ENCODE assay signal across 11 mouse cellular contexts in genomic region chr9:46175938-46176375, GRCm38 (mm10). TPM values are rescaled to one million over a fixed set of nuclear protein-coding genes. Genes with fewer than 3 reads are reported as not detected.
DNase-seq lines count a peak whose midpoint lies in the region; ATAC-seq and TF ChIP-seq lines count a peak whose summit lies in the region.
"Had no signal": no experiment of that assay in that cellular context is flagged by ENCODE, and none has a peak within 500 bp of the region (broad histone marks: within the 10 kb centered on the region; RNA-seq: fewer than 3 reads in every experiment).

No protein-coding gene starts in this region.

- H3K27ac ChIP-seq in limb, embryonic 14.5 days (replicated peaks; ENCODE audit: low read depth, low read length), result peak overlapping the region; percentile 52
- no peak overlapping the region for H3K27ac ChIP-seq in limb, embryonic 10.5 days
- H3K27ac ChIP-seq in thymus, adult 2 months (ENCODE audit: control insufficient read depth, insufficient read depth, low read length), result peak overlapping the region; percentile 100
- H3K27ac ChIP-seq in forebrain, postnatal 0 days (ENCODE audit: low read depth, low read length), result no peak overlapping the region
- H3K27ac ChIP-seq: forebrain, embryonic 15.5 days had no signal

- H3K36me3 ChIP-seq in limb, embryonic 14.5 days (ENCODE audit: control insufficient read depth, insufficient read depth, low read length), result peaks cover 10% of the 10 kb centered on the region; the same call in 1 of the 2 replicates
- H3K36me3 ChIP-seq in limb, embryonic 10.5 days, result peaks cover 15% of the 10 kb centered on the region
- H3K36me3 ChIP-seq in G1E (replicated peaks), result peaks cover 71% of the 10 kb centered on the region
- H3K36me3 ChIP-seq in thymus, adult 2 months (ENCODE audit: control insufficient read depth, insufficient read depth, low read length), result no peaks in the 10 kb centered on the region
- 0 out of 2 replicates have a peak, but pooled peaks cover 4% of the 10 kb centered on the region for H3K36me3 ChIP-seq in forebrain, postnatal 0 days (ENCODE audit: insufficient read depth)

- no peak for DNase-seq in limb, embryonic 14.5 days (ENCODE audit: low spot score)
- DNase-seq in limb, embryonic 10.5 days (ENCODE audit: low spot score), result no peak
- DNase-seq in G1E (ENCODE audit: low spot score), result no peak
- DNase-seq in induced T-regulatory cell, adult 2 months (ENCODE audit: low read depth), result peak; percentile 88
- DNase-seq in thymus, adult 2 months, result peak; percentile 59
- DNase-seq in forebrain, postnatal 0 days, result no peak
- no peak for DNase-seq in left cerebral cortex, postnatal 10 days (ENCODE audit: extremely low spot score in 1 of 2, low spot score in 2 of 2)
- DNase-seq: heart, postnatal 36 days; layer of hippocampus, adult 9-11 months had no signal

- no peak for TF ChIP-seq CTCF in G1E (IDR thresholded peaks at IDR 0.05; ENCODE audit: low read depth, low read length)
- no peak for TF ChIP-seq CTCF in thymus, adult 2 months (IDR thresholded peaks at IDR 0.05; ENCODE audit: borderline replicate concordance, control insufficient read depth, extremely low read depth, insufficient read depth, low read length, poor library complexity)
- TF ChIP-seq CTCF in forebrain, postnatal 0 days (IDR thresholded peaks at IDR 0.05; ENCODE audit: low read depth), result no peak

- intact Hi-C loops in left cerebral cortex, postnatal 10 days (cut with DNase I), result no loop called here

- WGBS in limb, embryonic 14.5 days, result 33% methylated on average over 1 of the region's 1 CpGs
- 61% methylated on average over 1 of the region's 1 CpGs for WGBS in limb, embryonic 10.5 days
- WGBS in thymus, adult 2 months, result 11% methylated on average over 1 of the region's 1 CpGs
- whole genome bisulfite sequencing in forebrain, postnatal 0 days, result 82% methylated on average over 1 of the region's 1 CpGs

- H3K4me3 ChIP-seq in limb, embryonic 14.5 days (replicated peaks; ENCODE audit: low read length), result no peak overlapping the region
- no peak overlapping the region for H3K4me3 ChIP-seq in limb, embryonic 10.5 days
- H3K4me3 ChIP-seq in G1E (ENCODE audit: low read depth, low read length), result no peak overlapping the region
- no peak overlapping the region for H3K4me3 ChIP-seq in thymus, adult 2 months (ENCODE audit: control insufficient read depth, insufficient read depth, low read length)
- no peak overlapping the region for H3K4me3 ChIP-seq in forebrain, postnatal 0 days (ENCODE audit: low read depth, low read length)
- H3K4me3 ChIP-seq: forebrain, embryonic 15.5 days had no signal

- H3K9ac ChIP-seq in limb, embryonic 14.5 days (ENCODE audit: low read depth, low read length, severe bottlenecking), result no peak overlapping the region
- H3K9ac ChIP-seq in forebrain, postnatal 0 days, result no peak overlapping the region
- H3K9ac ChIP-seq: forebrain, embryonic 15.5 days had no signal

- H3K27me3 ChIP-seq in limb, embryonic 14.5 days (ENCODE audit: control insufficient read depth, insufficient read depth, low read length), result no peaks in the 10 kb centered on the region
- H3K27me3 ChIP-seq in limb, embryonic 10.5 days (ENCODE audit: low read depth, poor library complexity, severe bottlenecking), result no peaks in the 10 kb centered on the region
- H3K27me3 ChIP-seq in G1E (ENCODE audit: insufficient read depth, low read length), result no peaks in the 10 kb centered on the region
- no peaks in the 10 kb centered on the region for H3K27me3 ChIP-seq in thymus, adult 2 months (ENCODE audit: control insufficient read depth, insufficient read depth, low read length)
- no peaks in the 10 kb centered on the region for H3K27me3 ChIP-seq in forebrain, postnatal 0 days (ENCODE audit: insufficient read depth, low read length)
- H3K27me3 ChIP-seq: forebrain, embryonic 15.5 days had no signal

- no peak overlapping the region for H3K4me2 ChIP-seq in limb, embryonic 14.5 days (replicated peaks; ENCODE audit: low read depth, low read length, severe bottlenecking)
- no peak overlapping the region for H3K4me2 ChIP-seq in forebrain, postnatal 0 days (ENCODE audit: low read depth)
- H3K4me2 ChIP-seq: forebrain, embryonic 15.5 days had no signal

- no peak for TF ChIP-seq POLR2A in limb, embryonic 14.5 days (IDR thresholded peaks at IDR 0.05; ENCODE audit: borderline replicate concordance, extremely low read depth, insufficient read depth, insufficient read length)
- no peak for TF ChIP-seq POLR2A in thymus, adult 2 months (IDR thresholded peaks at IDR 0.05; ENCODE audit: control insufficient read depth, extremely low read depth, insufficient read depth, low read length, poor library complexity)

- no peaks in the 10 kb centered on the region for H3K9me3 ChIP-seq in limb, embryonic 14.5 days (ENCODE audit: control insufficient read depth, low read length)
- H3K9me3 ChIP-seq in limb, embryonic 10.5 days (replicated peaks), result no peaks in the 10 kb centered on the region
- no peaks in the 10 kb centered on the region for H3K9me3 ChIP-seq in G1E (replicated peaks)
- H3K9me3 ChIP-seq in forebrain, postnatal 0 days (ENCODE audit: low read length), result no peaks in the 10 kb centered on the region
- H3K9me3 ChIP-seq: forebrain, embryonic 15.5 days had no signal

- ATAC-seq in limb, embryonic 14.5 days (ENCODE audit: low FRiP score, low read depth), result no peak
- ATAC-seq in G1E (ENCODE audit: extremely low read depth, insufficient number of reproducible peaks, low FRiP score, poor library complexity, severe bottlenecking), result 0 out of 2 replicates have a peak, but pooled peaks have one; percentile 30
- no peak for ATAC-seq in forebrain, postnatal 0 days
- ATAC-seq: forebrain, embryonic 15.5 days had no signal

- peaks cover 13% of the 10 kb centered on the region; the same call in 1 of the 2 replicates for H3K4me1 ChIP-seq in limb, embryonic 14.5 days (ENCODE audit: control insufficient read depth, insufficient read depth, low read length)
- peaks cover 24% of the 10 kb centered on the region for H3K4me1 ChIP-seq in limb, embryonic 10.5 days
- peaks cover 66% of the 10 kb centered on the region for H3K4me1 ChIP-seq in G1E (ENCODE audit: insufficient read depth, low read depth, low read length)
- H3K4me1 ChIP-seq in thymus, adult 2 months (replicated peaks; ENCODE audit: control insufficient read depth, insufficient read depth, low read length), result peaks cover 46% of the 10 kb centered on the region
- H3K4me1 ChIP-seq in forebrain, postnatal 0 days (ENCODE audit: insufficient read depth), result no peaks in the 10 kb centered on the region
- H3K4me1 ChIP-seq: forebrain, embryonic 15.5 days had no signal

RNA-seq across cellular contexts. Expression of gene Apoa1, which starts 52.4 kb away (rescaled TPM):
- polyA plus RNA-seq in limb, embryonic 14.5 days (2012; rRNA removed), result 9.3 and 11.4 TPM in 2 replicates
- polyA plus RNA-seq in limb, embryonic 14.5 days (2014; fragmentation: Nextera tagmentation; extraction: Ambion mirVana), result 1.1 and 1.3 TPM in 2 replicates
- polyA plus RNA-seq in limb, embryonic 10.5 days (2016; fragmentation: Nextera tagmentation; extraction: Ambion mirVana), result 1.3 and 1.7 TPM in 2 replicates
- total RNA-seq in G1E (2014; fragmentation: Nextera tagmentation) (not detected in 2 replicates), G1E (2017) (not detected in 2 replicates)
- 0.41 and 1.5 TPM in 2 replicates for polyA plus RNA-seq in G1E (2012)
- polyA plus RNA-seq in thymus, adult 2 months (2012; rRNA removed), result 3.3 and 13.1 TPM in 2 replicates
- total RNA-seq in forebrain, postnatal 0 days (2014; rRNA removed), result 1.1 and 1.4 TPM in 2 replicates
- polyA plus RNA-seq in forebrain, postnatal 0 days (2015; fragmentation: Nextera tagmentation; extraction: Ambion mirVana), result 2.3 and 3.0 TPM in 2 replicates
- under 1 TPM; 0.47 to 0.56 TPM for total RNA-seq in left cerebral cortex, postnatal 10 days (2021)
- total RNA-seq: heart, postnatal 36 days had no signal

RNA-seq across cellular contexts. Expression of gene Apoc3, which starts 59.5 kb away (rescaled TPM):
- not detected in 2 replicates for polyA plus RNA-seq in limb, embryonic 14.5 days (2012; rRNA removed)
- not detected in 2 replicates for polyA plus RNA-seq in limb, embryonic 14.5 days (2014; fragmentation: Nextera tagmentation; extraction: Ambion mirVana)
- polyA plus RNA-seq in limb, embryonic 10.5 days (2016; fragmentation: Nextera tagmentation; extraction: Ambion mirVana), result not detected in 2 replicates
- not detected in 2 replicates for total RNA-seq in G1E (2014; fragmentation: Nextera tagmentation)
- total RNA-seq in G1E (2017), result 0.33 TPM in 1 of 2 replicates, not detected in the other
- polyA plus RNA-seq in G1E (2012), result not detected in 2 replicates
- 6.5 and 22.7 TPM in 2 replicates for polyA plus RNA-seq in thymus, adult 2 months (2012; rRNA removed)
- total RNA-seq in forebrain, postnatal 0 days (2014; rRNA removed), result not detected in 2 replicates
- 0.44 TPM in 1 of 2 replicates, not detected in the other for polyA plus RNA-seq in forebrain, postnatal 0 days (2015; fragmentation: Nextera tagmentation; extraction: Ambion mirVana)
- not detected for total RNA-seq in left cerebral cortex, postnatal 10 days (2021)
- total RNA-seq: heart, postnatal 36 days had no signal
- polyA plus RNA-seq: forebrain, embryonic 15.5 days; neural tube, embryonic 14.5 days had no signal

Comparison
In these comparisons a context has a peak if more than half of its experiments do, and no peak if none do; other contexts are left out.
1. H3K27ac ChIP-seq: peak in limb, embryonic 14.5 days (single experiment) and thymus, adult 2 months (single experiment); none in limb, embryonic 10.5 days (single experiment) and forebrain, postnatal 0 days (single experiment).
2. DNase-seq: peak in induced T-regulatory cell, adult 2 months (single experiment) and thymus, adult 2 months (single experiment); none in limb, embryonic 14.5 days (single experiment), limb, embryonic 10.5 days (single experiment), G1E (single experiment), forebrain, postnatal 0 days (single experiment) and left cerebral cortex, postnatal 10 days (0 of 2).